Mouse (Mus musculus): ENCODE data around the gene Flvcr1. TPM values are rescaled to one million over a fixed set of nuclear protein-coding genes. Genes with fewer than 3 reads are reported as not detected.

The Flvcr1 gene
- polyA plus RNA-seq, 1 experiment from 2014 or later: 11.8 TPM

DNA sequence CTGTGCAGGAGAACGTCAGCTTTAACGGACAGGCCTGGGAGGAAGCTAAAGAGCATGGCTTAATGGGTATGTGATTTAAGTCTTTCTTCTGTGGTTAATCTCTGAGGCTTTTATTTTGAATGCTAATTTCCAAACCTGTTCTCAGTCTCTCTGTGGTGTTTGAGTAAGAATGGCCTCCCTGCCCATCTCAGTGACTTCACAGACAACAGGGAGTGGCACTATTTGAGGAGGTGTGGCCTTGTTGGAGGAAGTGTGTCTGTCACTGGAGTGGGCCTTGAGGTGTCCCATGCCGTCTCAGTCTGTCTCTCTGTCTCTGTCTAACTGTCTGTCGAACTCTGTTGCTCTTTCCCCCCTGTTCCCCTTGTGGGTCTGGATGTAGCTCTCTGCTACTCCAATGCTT is 39.2 kb upstream of the Flvcr1 start:
- no peak overlapping the region for H3K9ac ChIP-seq (ENCODE audit: low read depth, low read length)
- peaks cover 26% of the 10 kb centered on the region for H3K36me3 ChIP-seq (ENCODE audit: control insufficient read depth, insufficient read depth, low read length)
- peak overlapping the region; percentile 35 for H3K4me2 ChIP-seq

DNA sequence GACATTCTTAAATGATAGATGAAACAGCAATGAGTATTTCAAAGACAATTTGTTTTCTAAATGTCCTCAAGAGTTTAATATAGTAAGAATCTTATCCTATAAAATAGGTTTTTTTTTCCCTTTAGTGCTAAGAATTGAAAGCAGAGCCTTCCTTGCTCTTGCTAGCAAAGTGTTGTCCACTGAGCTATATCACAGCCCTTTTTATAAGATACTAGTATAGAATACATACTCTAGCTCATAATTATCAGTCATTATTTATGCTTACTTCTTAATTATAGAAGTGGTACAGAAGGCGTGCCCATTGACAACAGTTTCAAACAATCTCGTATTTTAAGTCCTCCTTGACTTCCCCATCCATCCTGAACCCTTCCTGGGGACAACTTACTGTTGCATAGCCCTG is 38.6 kb upstream of the Flvcr1 start:
- DNase-seq (ENCODE audit: low spot score): no peak
- H3K27ac ChIP-seq (ENCODE audit: low read depth, low read length): no peak overlapping the region
- peak overlapping the region; percentile 35 for H3K4me2 ChIP-seq
- peaks cover 20% of the 10 kb centered on the region for H3K36me3 ChIP-seq (ENCODE audit: control insufficient read depth, insufficient read depth, low read length)
- no peak overlapping the region for H3K4me3 ChIP-seq (ENCODE audit: low read depth, low read length)
- H3K4me1 ChIP-seq (replicated peaks; ENCODE audit: control insufficient read depth, insufficient read depth, low read length): peaks cover 12% of the 10 kb centered on the region
- ATAC-seq (replicated peaks; ENCODE audit: low FRiP score): no peak
- H3K27me3 ChIP-seq (replicated peaks; ENCODE audit: control insufficient read depth, insufficient read depth, low read length): no peaks in the 10 kb centered on the region
- no peak overlapping the region for H3K9ac ChIP-seq (ENCODE audit: low read depth, low read length)
- WGBS: 84% methylated on average over 2 of the region's 2 CpGs
- no peaks in the 10 kb centered on the region for H3K9me3 ChIP-seq (ENCODE audit: control insufficient read depth, low read length)

More for the DNA sequence above, 39.2 kb upstream of the Flvcr1 start:
- Histone ChIP-seq H3K27ac (ENCODE audit: low read depth, low read length) (no peak overlapping the region), H3K9me3 (ENCODE audit: control insufficient read depth, low read length) (no peaks in the 10 kb centered on the region), H3K27me3 (replicated peaks; ENCODE audit: control insufficient read depth, insufficient read depth, low read length) (no peaks in the 10 kb centered on the region), H3K4me1 (replicated peaks; ENCODE audit: control insufficient read depth, insufficient read depth, low read length) (peaks cover 12% of the 10 kb centered on the region), H3K4me3 (ENCODE audit: low read depth, low read length) (no peak overlapping the region)
- WGBS: 73% methylated on average over 4 of the region's 4 CpGs
- ATAC-seq (replicated peaks; ENCODE audit: low FRiP score) (0 out of 2 replicates have a peak, but pooled peaks have one; percentile 34), DNase-seq (ENCODE audit: low spot score) (no peak)

DNA sequence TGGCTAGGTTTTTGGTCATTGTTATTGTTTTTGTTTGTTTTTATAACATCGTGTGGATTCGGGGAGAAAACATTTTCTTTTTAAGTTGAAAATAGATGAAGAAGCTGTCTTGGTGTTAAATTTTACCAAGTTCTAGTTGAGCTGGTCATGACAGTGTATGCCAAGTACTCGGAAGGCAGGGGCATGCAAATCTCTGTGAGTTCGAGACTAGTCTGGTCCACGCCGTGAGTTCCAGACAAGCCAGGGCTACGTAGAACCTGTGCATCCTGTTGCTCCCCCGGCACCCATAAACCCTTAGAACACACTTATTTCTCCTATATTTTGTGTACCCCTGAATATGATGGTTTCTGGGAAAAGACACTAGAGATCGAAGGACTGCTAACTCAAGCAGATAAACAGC is 37.7 kb upstream of the Flvcr1 start:
- Histone ChIP-seq H3K27me3 (replicated peaks; ENCODE audit: control insufficient read depth, insufficient read depth, low read length) (no peaks in the 10 kb centered on the region), H3K4me1 (replicated peaks; ENCODE audit: control insufficient read depth, insufficient read depth, low read length) (peaks cover 12% of the 10 kb centered on the region), H3K9me3 (ENCODE audit: control insufficient read depth, low read length) (no peaks in the 10 kb centered on the region), H3K27ac (ENCODE audit: low read depth, low read length) (no peak overlapping the region), H3K4me3 (ENCODE audit: low read depth, low read length) (peak overlapping the region; percentile 86), H3K4me2 (peak overlapping the region; percentile 73), H3K36me3 (ENCODE audit: control insufficient read depth, insufficient read depth, low read length) (peaks cover 14% of the 10 kb centered on the region), H3K9ac (ENCODE audit: low read depth, low read length) (peak overlapping the region; percentile 90)
- 48% methylated on average over 9 of the region's 9 CpGs for WGBS
- ATAC-seq (replicated peaks; ENCODE audit: low FRiP score): no peak
- DNase-seq (ENCODE audit: low spot score): no peak

DNA sequence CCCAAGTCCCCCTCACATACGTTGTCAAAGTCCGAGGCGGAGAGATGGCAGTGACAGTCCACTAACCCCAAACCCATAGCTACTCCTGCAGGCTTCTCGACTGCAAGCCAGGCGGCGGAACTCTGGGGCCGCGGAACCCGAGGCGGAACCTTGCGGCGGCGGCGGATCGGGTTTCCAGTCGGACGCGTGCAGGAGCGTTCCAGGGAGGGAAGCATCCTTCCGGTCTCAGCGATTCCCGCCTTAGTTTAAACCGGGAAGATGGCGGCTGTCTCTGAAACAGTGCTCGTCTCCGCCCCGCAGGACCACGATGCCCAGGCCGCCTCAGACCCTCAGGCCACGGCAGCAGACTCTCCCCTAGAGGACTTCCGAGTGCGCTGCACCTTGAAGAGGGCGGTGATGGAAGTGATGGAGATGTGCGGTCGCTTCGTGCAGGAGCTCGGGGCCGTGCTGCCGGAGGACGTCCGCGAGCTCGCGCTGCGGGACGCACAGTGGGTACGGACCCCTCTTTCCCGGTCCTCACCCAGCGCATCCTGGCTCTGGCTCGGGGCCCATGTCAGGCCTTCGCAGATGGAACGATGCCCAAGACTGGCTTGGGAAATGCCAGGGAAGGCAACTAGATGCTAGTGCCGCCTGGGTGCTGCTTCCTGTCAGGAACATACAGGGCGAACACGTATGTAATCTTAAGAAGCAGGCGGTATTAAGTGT is 37.0 kb upstream of the Flvcr1 start, which contains the start of the genes Tatdn3 and Nsl1:
Gene Tatdn3 (minus strand): TSS at position 152 of the 705 bp plus-strand sequence.
Gene Nsl1 (plus strand): TSS at position 232 of the 705 bp plus-strand sequence.
- peak; percentile 92 for DNase-seq (ENCODE audit: low spot score)
- Histone ChIP-seq H3K4me2 (peak within 1 kb of the TSS; percentile 73), H3K36me3 (ENCODE audit: control insufficient read depth, insufficient read depth, low read length) (peaks cover 7% of the 10 kb centered on the region), H3K4me3 (ENCODE audit: low read depth, low read length) (peak within 1 kb of the TSS; percentile 86), H3K9me3 (ENCODE audit: control insufficient read depth, low read length) (no peaks in the 10 kb centered on the region), H3K27ac (ENCODE audit: low read depth, low read length) (peak within 1 kb of the TSS; percentile 66; the same call in 1 of the 2 replicates), H3K9ac (ENCODE audit: low read depth, low read length) (peak within 1 kb of the TSS; percentile 90), H3K4me1 (replicated peaks; ENCODE audit: control insufficient read depth, insufficient read depth, low read length) (peaks cover 12% of the 10 kb centered on the region), H3K27me3 (replicated peaks; ENCODE audit: control insufficient read depth, insufficient read depth, low read length) (no peaks in the 10 kb centered on the region)
- peak; percentile 88 for ATAC-seq (replicated peaks; ENCODE audit: low FRiP score)
- under 1% methylated on average over 56 of the region's 56 CpGs for WGBS

DNA sequence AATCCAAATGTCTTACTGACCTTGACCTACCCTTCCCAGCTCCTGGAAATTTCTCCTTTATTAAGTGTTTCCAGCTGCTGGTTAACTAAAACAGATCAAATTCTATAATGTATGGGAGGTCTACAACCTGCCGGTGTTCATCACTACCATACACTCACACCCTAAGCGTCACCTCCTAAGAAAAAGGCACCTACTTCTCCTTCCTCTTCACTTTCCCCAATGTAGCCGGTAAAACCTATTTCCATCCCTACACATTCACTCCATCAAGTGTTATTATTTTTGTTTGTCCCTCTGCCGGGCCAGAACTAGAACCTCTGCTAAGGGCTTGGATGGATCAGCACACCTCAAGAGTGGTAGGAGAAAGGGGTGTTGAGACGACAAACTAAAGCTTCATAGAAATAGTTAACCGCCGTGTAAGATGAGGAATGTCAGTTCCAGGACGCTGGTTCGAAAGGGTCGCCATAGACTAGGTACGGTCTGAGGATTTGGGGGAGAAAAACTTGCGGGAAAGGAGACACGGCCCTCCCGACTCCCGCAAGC is 36.4 kb upstream of the Flvcr1 start:
- Histone ChIP-seq H3K4me2 (peak overlapping the region; percentile 73), H3K9ac (ENCODE audit: low read depth, low read length) (peak overlapping the region; percentile 90), H3K4me3 (ENCODE audit: low read depth, low read length) (peak overlapping the region; percentile 86), H3K27ac (ENCODE audit: low read depth, low read length) (no peak overlapping the region), H3K36me3 (ENCODE audit: control insufficient read depth, insufficient read depth, low read length) (peaks cover 7% of the 10 kb centered on the region), H3K9me3 (ENCODE audit: control insufficient read depth, low read length) (no peaks in the 10 kb centered on the region), H3K27me3 (replicated peaks; ENCODE audit: control insufficient read depth, insufficient read depth, low read length) (no peaks in the 10 kb centered on the region), H3K4me1 (replicated peaks; ENCODE audit: control insufficient read depth, insufficient read depth, low read length) (peaks cover 12% of the 10 kb centered on the region)
- no peak for DNase-seq (ENCODE audit: low spot score)
- ATAC-seq (replicated peaks; ENCODE audit: low FRiP score): peak; percentile 35
- 4% methylated on average over 15 of the region's 15 CpGs for WGBS

DNA sequence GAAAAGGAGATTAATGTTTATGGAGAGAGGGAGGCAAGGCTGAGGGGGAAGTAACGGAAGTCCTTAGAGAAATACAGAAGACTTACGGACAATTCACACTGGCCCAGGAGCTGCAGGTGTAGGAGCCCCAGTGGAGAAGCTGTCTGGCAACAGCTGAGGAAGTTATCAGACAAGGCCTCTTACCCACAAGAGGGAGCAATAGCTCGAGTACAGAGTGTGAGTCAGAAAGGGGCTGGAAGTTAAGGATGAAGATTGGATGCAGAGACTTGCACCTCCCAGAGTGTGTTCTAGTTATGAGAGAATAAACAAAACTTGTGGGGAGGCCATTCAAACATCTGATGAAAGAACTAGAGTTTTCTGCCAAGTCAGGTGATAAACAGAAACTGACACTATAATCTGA is 31.5 kb upstream of the Flvcr1 start:
- DNase-seq (ENCODE audit: low spot score): no peak

DNA sequence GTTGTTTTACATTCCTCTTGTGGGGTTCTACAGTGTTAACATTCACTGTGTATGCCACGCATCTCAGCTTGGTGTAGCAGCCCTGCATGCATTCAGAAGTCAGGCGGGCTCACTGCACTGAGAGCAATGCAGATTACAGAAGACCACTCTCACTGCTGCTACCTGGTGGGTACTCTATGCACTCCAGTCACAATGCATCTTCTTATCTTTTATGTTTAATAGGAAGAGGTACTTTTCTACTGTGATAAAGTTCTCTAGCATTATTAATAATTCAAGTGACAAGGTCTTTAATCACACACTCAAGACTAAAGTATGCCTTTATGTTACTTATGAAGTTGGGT is 29.5 kb upstream of the Flvcr1 start:
- H3K27ac ChIP-seq (ENCODE audit: low read depth, low read length): peak overlapping the region; percentile 89
- ATAC-seq (replicated peaks; ENCODE audit: low FRiP score) (peak; percentile 81), DNase-seq (ENCODE audit: low spot score) (no peak)
- peak overlapping the region; percentile 48 for H3K4me2 ChIP-seq
- H3K4me3 ChIP-seq (ENCODE audit: low read depth, low read length): no peak overlapping the region
- peaks cover 10% of the 10 kb centered on the region for H3K4me1 ChIP-seq (replicated peaks; ENCODE audit: control insufficient read depth, insufficient read depth, low read length)
- H3K27me3 ChIP-seq (replicated peaks; ENCODE audit: control insufficient read depth, insufficient read depth, low read length): no peaks in the 10 kb centered on the region
- H3K36me3 ChIP-seq (ENCODE audit: control insufficient read depth, insufficient read depth, low read length): 0 out of 2 replicates have a peak, but pooled peaks cover 2% of the 10 kb centered on the region
- H3K9me3 ChIP-seq (ENCODE audit: control insufficient read depth, low read length): no peaks in the 10 kb centered on the region
- 59% methylated on average over 2 of the region's 2 CpGs for WGBS
- H3K9ac ChIP-seq (ENCODE audit: low read depth, low read length): 0 out of 2 replicates have a peak overlapping the region, but pooled peaks have one; percentile 26

More for the DNA sequence above, 31.5 kb upstream of the Flvcr1 start:
- H3K4me1 ChIP-seq (replicated peaks; ENCODE audit: control insufficient read depth, insufficient read depth, low read length): peaks cover 12% of the 10 kb centered on the region
- H3K9me3 ChIP-seq (ENCODE audit: control insufficient read depth, low read length): no peaks in the 10 kb centered on the region
- H3K36me3 ChIP-seq (ENCODE audit: control insufficient read depth, insufficient read depth, low read length): 0 out of 2 replicates have a peak, but pooled peaks cover 2% of the 10 kb centered on the region
- H3K27me3 ChIP-seq (replicated peaks; ENCODE audit: control insufficient read depth, insufficient read depth, low read length): no peaks in the 10 kb centered on the region
- H3K4me2 ChIP-seq: no peak overlapping the region
- no peak overlapping the region for H3K9ac ChIP-seq (ENCODE audit: low read depth, low read length)
- no peak for ATAC-seq (replicated peaks; ENCODE audit: low FRiP score)
- no peak overlapping the region for H3K4me3 ChIP-seq (ENCODE audit: low read depth, low read length)
- H3K27ac ChIP-seq (ENCODE audit: low read depth, low read length): no peak overlapping the region
- 60% methylated on average over 3 of the region's 3 CpGs for WGBS

DNA sequence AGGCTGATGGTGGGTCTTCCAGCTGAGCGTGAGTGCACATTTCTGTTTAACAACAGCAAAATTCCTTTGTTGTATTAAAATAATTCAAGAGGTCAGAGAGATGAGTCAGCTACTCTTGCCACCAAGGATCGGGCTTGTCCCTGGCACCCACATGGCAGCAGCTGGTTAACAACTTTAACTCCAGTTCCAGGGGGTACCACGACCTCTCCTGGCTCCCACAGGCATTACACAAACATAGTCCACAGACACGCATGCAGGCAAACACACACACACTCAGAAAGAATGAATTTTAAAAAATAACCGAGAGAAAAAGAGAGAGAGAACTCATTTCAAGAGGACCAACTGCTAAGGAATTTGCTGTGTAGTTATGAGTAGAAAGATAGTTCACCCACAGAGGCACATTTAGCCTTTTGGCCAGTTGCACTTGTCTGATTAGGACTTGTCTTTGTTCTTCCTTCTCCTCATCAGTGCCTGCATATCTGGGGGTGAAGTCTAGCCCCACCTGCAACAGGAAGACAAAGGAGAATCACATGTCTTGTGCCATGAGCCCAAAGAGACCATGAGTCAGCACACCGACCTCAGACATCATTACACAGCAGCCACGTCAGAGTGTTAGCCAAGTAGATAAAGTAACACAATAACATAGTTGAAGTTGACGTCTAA is 29.0 kb upstream of the Flvcr1 start:
- Histone ChIP-seq H3K36me3 (ENCODE audit: control insufficient read depth, insufficient read depth, low read length) (0 out of 2 replicates have a peak, but pooled peaks cover 2% of the 10 kb centered on the region), H3K9ac (ENCODE audit: low read depth, low read length) (peak overlapping the region; percentile 26), H3K9me3 (ENCODE audit: control insufficient read depth, low read length) (no peaks in the 10 kb centered on the region), H3K4me3 (ENCODE audit: low read depth, low read length) (no peak overlapping the region), H3K4me2 (peak overlapping the region; percentile 48), H3K27ac (ENCODE audit: low read depth, low read length) (peak overlapping the region; percentile 89), H3K4me1 (replicated peaks; ENCODE audit: control insufficient read depth, insufficient read depth, low read length) (peaks cover 10% of the 10 kb centered on the region), H3K27me3 (replicated peaks; ENCODE audit: control insufficient read depth, insufficient read depth, low read length) (no peaks in the 10 kb centered on the region)
- 49% methylated on average over 8 of the region's 8 CpGs for WGBS
- no peak for DNase-seq (ENCODE audit: low spot score)
- ATAC-seq (replicated peaks; ENCODE audit: low FRiP score): peak; percentile 92
